Mouse (Mus musculus): ENCODE results near the gene Uox.

GRCm38 (mm10) chr3:146679646-146680045 is 109.4 kb downstream of the Uox start:
- no peak for TF ChIP-seq CTCF (IDR thresholded peaks at IDR 0.05; ENCODE audit: low read depth, low read length)
- TF ChIP-seq POLR2A (IDR thresholded peaks at IDR 0.05; ENCODE audit: extremely low read depth, insufficient read depth, low read length): no peak
